Comparison of ENCODE assay signal across 9 mouse cellular contexts in genomic region chr4:53315876-53316762, GRCm38 (mm10).
DNase-seq lines count a peak whose midpoint lies in the region; ATAC-seq lines count a peak whose summit lies in the region.
"Had no signal": no experiment of that assay in that cellular context is flagged by ENCODE, and none has a peak within 500 bp of the region (broad histone marks: within the 10 kb centered on the region; RNA-seq: fewer than 3 reads in every experiment).

No protein-coding gene starts in this region.

- H3K9me3 ChIP-seq in kidney, embryonic 15.5 days (replicated peaks), result no peaks in the 10 kb centered on the region
- no peaks in the 10 kb centered on the region for H3K9me3 ChIP-seq in limb, embryonic 13.5 days

- 63% methylated on average over 13 of the region's 13 CpGs for WGBS in kidney, embryonic 15.5 days
- 69% methylated on average over 13 of the region's 13 CpGs for WGBS in limb, embryonic 13.5 days

- no peak overlapping the region for H3K4me2 ChIP-seq in kidney, embryonic 15.5 days
- no peak overlapping the region for H3K4me2 ChIP-seq in limb, embryonic 13.5 days (replicated peaks)

- ATAC-seq in kidney, embryonic 15.5 days (replicated peaks; ENCODE audit: low FRiP score), result peak; percentile 35; the same call in 1 of the 2 replicates
- ATAC-seq in CD4-positive, CD25-positive, alpha-beta regulatory T cell, adult 4 months, result peak; percentile 20
- 0 out of 2 replicates have a peak, but pooled peaks have one; percentile 2 for ATAC-seq in limb, embryonic 13.5 days (ENCODE audit: low FRiP score, low read depth)
- ATAC-seq in monocyte, adult 5-6 weeks (replicated peaks; ENCODE audit: insufficient number of reproducible peaks, low FRiP score, low TSS enrichment, poor library complexity, severe bottlenecking), result no peak

- H3K4me1 ChIP-seq in kidney, embryonic 15.5 days, result peaks cover 21% of the 10 kb centered on the region
- peaks cover 45% of the 10 kb centered on the region for H3K4me1 ChIP-seq in limb, embryonic 13.5 days

- no peaks in the 10 kb centered on the region for H3K36me3 ChIP-seq in kidney, embryonic 15.5 days
- no peaks in the 10 kb centered on the region for H3K36me3 ChIP-seq in limb, embryonic 13.5 days

- DNase-seq in kidney, postnatal 4 days, result no peak
- peak; percentile 10 for DNase-seq in CD4-positive, CD25-positive, alpha-beta regulatory T cell, adult 2 months (ENCODE audit: low read depth, low spot score)
- DNase-seq in cerebellum, postnatal 25 days, result no peak

- H3K27me3 ChIP-seq in kidney, embryonic 15.5 days, result no peaks in the 10 kb centered on the region
- no peaks in the 10 kb centered on the region for H3K27me3 ChIP-seq in limb, embryonic 13.5 days

- H3K4me3 ChIP-seq in kidney, embryonic 15.5 days (replicated peaks), result no peak overlapping the region
- H3K4me3 ChIP-seq in limb, embryonic 13.5 days, result no peak overlapping the region
- H3K4me3 ChIP-seq: erythroblast, embryonic 14.5 days; myocyte had no signal

- H3K9ac ChIP-seq in kidney, embryonic 15.5 days, result no peak overlapping the region
- H3K9ac ChIP-seq in limb, embryonic 13.5 days, result no peak overlapping the region

- peak overlapping the region; percentile 72 for H3K27ac ChIP-seq in kidney, embryonic 15.5 days
- no peak overlapping the region; the same call in 1 of the 2 replicates for H3K27ac ChIP-seq in limb, embryonic 13.5 days
